Comparison of ENCODE assay signal across 24 mouse cellular contexts in the genomic region with DNA sequence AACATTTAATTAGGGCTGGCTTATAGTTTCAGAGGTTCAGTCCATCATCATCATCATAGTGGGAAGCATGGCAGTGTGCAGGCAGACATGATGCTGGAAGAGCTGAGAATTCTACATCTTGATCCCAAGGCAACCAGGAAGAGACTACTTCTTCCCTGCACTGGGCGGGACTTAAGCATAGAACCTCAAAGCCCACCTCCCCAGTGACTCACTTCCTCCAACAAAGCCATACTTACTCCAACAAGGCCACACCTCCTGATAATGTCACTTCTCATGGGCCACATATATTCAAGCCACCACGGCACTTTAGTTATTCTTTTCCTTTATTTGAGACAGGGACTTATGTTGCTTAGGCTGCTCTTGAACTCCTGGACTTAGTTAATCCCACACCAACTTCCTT. TPM values are rescaled to one million over a fixed set of nuclear protein-coding genes. Genes with fewer than 3 reads are reported as not detected.
"Had no signal": no experiment of that assay in that cellular context is flagged by ENCODE, and none has a peak within 500 bp of the region (broad histone marks: within the 10 kb centered on the region; RNA-seq: fewer than 3 reads in every experiment).

No protein-coding gene starts in this region.

- H3K27ac ChIP-seq: midbrain, embryonic 10.5 days; neural tube, embryonic 13.5 days; neural tube, embryonic 15.5 days had no signal

- H3K27me3 ChIP-seq: neural tube, embryonic 15.5 days had no signal

- H3K4me2 ChIP-seq: neural tube, embryonic 13.5 days; neural tube, embryonic 15.5 days had no signal

- DNase-seq: lung, adult 18-20 months; lung, embryonic 14.5 days; lung, postnatal 10 days; lung, postnatal 4 days; midbrain, embryonic 14.5 days; retina, postnatal 1 day; right cerebral cortex, adult 18-20 months; right cerebral cortex, postnatal 25 days; right cerebral cortex, postnatal 4 days; spleen, adult 18-20 months; thymus, adult 18-20 months; thymus, postnatal 14 days; thymus, postnatal 36 days had no signal

- H3K9me3 ChIP-seq: midbrain, embryonic 10.5 days; neural tube, embryonic 13.5 days; neural tube, embryonic 15.5 days had no signal

- H3K4me3 ChIP-seq: midbrain, embryonic 10.5 days; myocyte; neural tube, embryonic 13.5 days; neural tube, embryonic 15.5 days had no signal

- H3K9ac ChIP-seq: lung, embryonic 14.5 days; neural tube, embryonic 13.5 days; neural tube, embryonic 15.5 days had no signal

- ATAC-seq: midbrain, embryonic 16.5 days had no signal

RNA-seq across cellular contexts. Expression of a gene that starts 38.5 kb away (rescaled TPM):
- total RNA-seq: megakaryocyte, adult 5-6 weeks; megakaryocyte-erythroid progenitor cell, adult 5-6 weeks had no signal
- polyA plus RNA-seq: lung, embryonic 14.5 days; midbrain, embryonic 10.5 days; midbrain, embryonic 14.5 days; midbrain, embryonic 16.5 days; myocyte; neural tube, embryonic 13.5 days; neural tube, embryonic 15.5 days; small intestine, adult 2 months; stomach, embryonic 14.5 days; stomach, embryonic 16.5 days; thymus, postnatal 0 days had no signal
